Mouse (Mus musculus) ES-E14 (cell line): ENCODE measurements around the gene Plekha4. TPM values are rescaled to one million over a fixed set of nuclear protein-coding genes. Genes with fewer than 3 reads are reported as not detected.

Source experiments
- DNase-seq: peaks from one replicate; pipeline ENCODE4 v3.0.0-alpha.2; 2013; ENCODE audit warnings: low read depth, low spot score
- H3K27ac ChIP-seq: 2 replicates; pipeline ENCODE4 v1.5.1; 2012; ENCODE audit warnings: low read depth, mild to moderate bottlenecking, low read length, moderate library complexity, mixed read lengths; ENCODE audit not compliant: poor library complexity, insufficient read depth, severe bottlenecking
- H3K36me3 ChIP-seq: 2 replicates; pipeline ENCODE4 v1.6.1; 2012; ENCODE audit warnings: mild to moderate bottlenecking, low read length, moderate library complexity, mixed read lengths; ENCODE audit not compliant: control insufficient read depth, poor library complexity, insufficient read depth, severe bottlenecking
- H3K4me1 ChIP-seq, 2 experiments: fragments of 150-350 bp in 1 of 2; sonication (generic) in 1 of 2; 2 replicates each; pipeline ENCODE4 v1.6.1; 2012; ENCODE audit warnings: low read length in 2 of 2, mild to moderate bottlenecking in 1 of 2, mixed read lengths in 1 of 2; ENCODE audit not compliant: control insufficient read depth in 2 of 2, insufficient read depth in 2 of 2, poor library complexity in 1 of 2
- H3K4me3 ChIP-seq, 2 experiments: fragments of 150-350 bp in 1 of 2; sonication (generic) in 1 of 2; 2 replicates each; pipeline ENCODE4 v1.5.1; 2012; ENCODE audit warnings: low read length in 2 of 2, low read depth in 1 of 2, mild to moderate bottlenecking in 1 of 2, mixed read lengths in 1 of 2; ENCODE audit not compliant: insufficient read depth in 1 of 2, poor library complexity in 1 of 2, severe bottlenecking in 1 of 2
- H3K9ac ChIP-seq: 2 replicates; pipeline ENCODE4 v1.6.1; 2012; ENCODE audit warnings: low read depth, mild to moderate bottlenecking, low read length, mixed read lengths; ENCODE audit not compliant: poor library complexity, insufficient read depth, severe bottlenecking
- H3K9me3 ChIP-seq: fragments of 150-350 bp; sonication (generic); 2 replicates; pipeline ENCODE4 v1.6.1; 2012; ENCODE audit warnings: low read depth, mild to moderate bottlenecking, low read length; ENCODE audit not compliant: control insufficient read depth, insufficient read depth
- CHD2 ChIP-seq: IDR thresholded peaks from 2 replicates; pipeline ENCODE4 v1.6.1; 2014; ENCODE audit warnings: mild to moderate bottlenecking, low read depth, low read length, inconsistent platforms
- HCFC1 ChIP-seq: IDR thresholded peaks from 2 replicates; pipeline ENCODE4 v1.6.1; 2012; ENCODE audit warnings: low read length, inconsistent platforms, borderline replicate concordance; ENCODE audit not compliant: insufficient read depth
- MAFK ChIP-seq: IDR thresholded peaks from 2 replicates; pipeline ENCODE4 v1.6.1; 2014; ENCODE audit warnings: mild to moderate bottlenecking, low read depth, low read length, inconsistent platforms; ENCODE audit not compliant: insufficient read depth
- ZC3H11A ChIP-seq: IDR thresholded peaks from 2 replicates; pipeline ENCODE4 v1.6.1; 2012; ENCODE audit warnings: low read depth, mild to moderate bottlenecking, inconsistent platforms, low read length, borderline replicate concordance
- ZNF384 ChIP-seq: IDR thresholded peaks from 2 replicates; pipeline ENCODE4 v1.6.1; 2012; ENCODE audit warnings: low read depth, low read length, inconsistent platforms
- in situ Hi-C, 2 experiments: fragments of 600-800 bp; cut with MboI; formaldehyde crosslinking; loops; one replicate each; pipeline ENCODE4 v1.15.1; 2025; ENCODE audit warnings: low sequenced_read_pairs in 2 of 2, inconsistent platforms in 1 of 2; ENCODE audit not compliant: unreplicated experiment in 2 of 2
- total RNA-seq: library from RNA; depleted of rRNA; stranded (reverse); fragments of 300-350 nt; gene quantifications from 2 replicates; pipeline ENCODE4 v1.2.3, GENCODE M21; 2012

Gene Plekha4
- total RNA-seq, 1 experiment = 17.8 TPM

DNA sequence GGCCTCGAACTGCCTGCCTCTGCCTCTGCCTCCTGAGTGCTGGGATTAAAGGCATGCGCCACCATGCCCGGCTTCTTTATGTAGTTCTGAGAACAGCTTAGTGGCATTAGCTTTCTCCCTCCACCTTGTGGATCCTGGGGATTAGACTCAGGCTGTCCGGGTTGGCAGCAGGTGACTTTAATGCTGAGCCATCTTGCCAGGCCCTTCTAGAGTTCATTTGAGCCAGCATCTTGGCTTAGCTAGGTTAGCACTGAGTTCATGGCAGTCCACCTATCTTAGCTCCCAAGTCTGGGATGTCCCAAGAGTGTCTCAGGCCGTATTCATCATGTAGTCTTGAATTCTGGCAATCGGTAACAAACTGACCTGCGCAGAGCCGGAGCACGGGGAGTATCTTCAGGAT is 39.3 kb downstream of the Plekha4 start:
- DNase-seq = no peak
- in situ Hi-C loops = no loop called here
- no peak for TF ChIP-seq ZNF384
- no peaks in the 10 kb centered on the region for H3K9me3 ChIP-seq
- peak overlapping the region; percentile 87 for H3K27ac ChIP-seq
- H3K9ac ChIP-seq = peak overlapping the region; percentile 79
- H3K4me3 ChIP-seq = peak overlapping the region in 1 of 2 experiments; percentile 56; a peak in 2 of 4 replicates
- peaks cover 20% of the 10 kb centered on the region for H3K36me3 ChIP-seq
- peaks cover 5 to 16% of the 10 kb centered on the region in 2 experiments; a peak in 3 of 4 replicates for H3K4me1 ChIP-seq

GRCm38 (mm10) chr7:45567112-45567779 is 41.1 kb downstream of the Plekha4 start:
- peaks cover 0 to 15% of the 10 kb centered on the region in 2 experiments; a peak in 2 of 4 replicates for H3K4me1 ChIP-seq
- in situ Hi-C loops = no loop called here
- no peak for DNase-seq
- peak overlapping the region; percentile 87 for H3K27ac ChIP-seq
- H3K36me3 ChIP-seq = peaks cover 16% of the 10 kb centered on the region
- peak overlapping the region; percentile 46; the same call in 1 of the 2 replicates for H3K9ac ChIP-seq
- H3K9me3 ChIP-seq = no peaks in the 10 kb centered on the region
- H3K4me3 ChIP-seq = peak overlapping the region in 1 of 2 experiments; percentile 14; a peak in 2 of 4 replicates
- TF ChIP-seq HCFC1 = no peak
- no peak for TF ChIP-seq CHD2
- no peak for TF ChIP-seq ZC3H11A
- no peak for TF ChIP-seq MAFK
- no peak for TF ChIP-seq ZNF384

DNA sequence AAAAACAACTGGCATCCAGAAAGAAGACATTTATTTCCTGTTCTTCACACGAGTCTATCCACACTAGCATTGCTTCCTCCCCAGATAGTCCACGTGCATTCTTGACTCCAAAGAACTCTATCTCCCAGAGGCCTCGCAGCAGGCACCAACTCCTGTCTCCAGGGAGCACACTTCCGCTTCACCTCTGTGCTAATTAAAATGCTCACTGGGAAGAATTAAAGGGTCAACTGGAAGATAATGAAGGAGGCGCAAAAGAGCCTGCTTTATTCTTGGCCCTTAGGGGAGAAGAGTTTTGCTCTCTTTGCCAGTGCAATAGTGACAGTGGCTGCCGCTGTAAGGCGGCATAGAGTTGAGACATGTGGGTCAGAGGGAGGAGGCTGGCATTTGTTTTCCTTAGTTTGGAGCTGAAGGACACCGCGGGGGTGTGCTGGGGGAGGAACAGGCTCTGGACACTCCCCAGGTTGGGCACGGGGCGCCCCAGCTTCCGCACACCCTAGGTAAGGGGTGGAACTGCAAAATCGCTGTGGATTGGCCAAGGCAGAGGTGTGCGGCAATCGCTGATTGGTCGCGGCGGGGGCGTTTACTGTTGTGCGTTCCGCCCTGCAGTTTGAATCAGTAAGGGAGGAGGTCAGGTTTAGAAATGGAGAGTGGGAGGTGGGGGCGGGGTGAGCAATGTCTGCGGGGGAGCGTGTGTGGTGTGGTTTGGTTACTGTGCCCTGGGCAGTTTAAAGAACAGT is 41.8 kb downstream of the Plekha4 start:
- Histone ChIP-seq H3K4me1 (peaks cover 0 to 14% of the 10 kb centered on the region in 2 experiments; a peak in 2 of 4 replicates), H3K36me3 (peaks cover 14% of the 10 kb centered on the region), H3K4me3 (peak overlapping the region; percentile 35 to 38; a peak in 3 of 4 replicates), H3K9me3 (no peaks in the 10 kb centered on the region), H3K27ac (peak overlapping the region; percentile 87), H3K9ac (peak overlapping the region; percentile 38; the same call in 1 of the 2 replicates)
- TF ChIP-seq ZC3H11A (no peak), CHD2 (no peak), MAFK (no peak), HCFC1 (no peak), ZNF384 (no peak)
- in situ Hi-C loops = no loop called here
- DNase-seq = peak; percentile 91

DNA sequence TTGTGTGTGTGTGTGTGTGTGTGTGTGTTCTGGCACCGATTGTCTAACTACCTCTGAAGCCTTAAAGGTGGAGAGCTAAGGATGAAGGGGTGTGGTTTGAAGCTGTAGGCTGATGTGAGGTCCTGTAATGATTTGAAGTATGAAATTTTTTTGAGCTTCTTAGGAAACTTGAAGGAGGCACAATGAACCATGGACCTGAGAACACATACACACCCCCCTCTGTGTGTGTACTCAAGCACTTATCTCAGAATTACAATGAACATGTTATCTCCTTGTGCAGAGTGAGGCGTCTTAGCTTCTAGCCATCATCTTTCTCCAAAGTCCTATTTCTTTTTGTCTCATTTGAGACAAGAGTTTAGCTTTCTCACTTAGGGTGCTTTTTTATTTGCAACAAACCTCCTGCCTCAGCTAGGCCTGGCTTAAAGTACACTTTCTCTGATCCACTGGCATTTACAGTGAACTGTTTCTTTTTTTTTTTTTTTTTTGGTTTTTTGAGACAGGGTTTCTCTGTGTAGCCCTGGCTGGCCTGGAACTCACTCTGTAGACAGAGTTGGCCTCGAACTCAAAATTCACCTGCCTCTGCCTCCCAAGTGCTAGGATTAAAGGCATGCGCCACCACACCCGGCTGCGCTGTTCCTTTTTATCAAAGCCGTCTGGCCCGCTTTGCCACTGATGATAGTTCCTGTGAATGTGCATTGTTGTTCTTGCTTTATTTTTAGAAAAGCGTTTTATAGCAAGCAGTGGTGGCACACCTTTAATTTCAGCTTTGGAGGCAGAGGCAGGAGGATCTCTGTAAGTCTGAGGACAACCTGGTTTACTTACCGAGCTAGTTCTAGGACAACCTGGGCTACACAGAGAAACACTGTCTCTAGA is 42.7 kb downstream of the Plekha4 start:
- TF ChIP-seq MAFK = no peak
- TF ChIP-seq ZNF384 = no peak
- no peak for TF ChIP-seq CHD2
- TF ChIP-seq HCFC1 = no peak
- no peak for TF ChIP-seq ZC3H11A
- no peaks in the 10 kb centered on the region for H3K9me3 ChIP-seq
- peaks cover 14% of the 10 kb centered on the region for H3K36me3 ChIP-seq
- DNase-seq = no peak
- in situ Hi-C loops = no loop called here
- peak overlapping the region; percentile 87 for H3K27ac ChIP-seq
- peaks cover under 1 to 20% of the 10 kb centered on the region in 2 experiments; a peak in 2 of 4 replicates for H3K4me1 ChIP-seq
- H3K9ac ChIP-seq = peak overlapping the region; percentile 38; the same call in 1 of the 2 replicates
- no peak overlapping the region for H3K4me3 ChIP-seq
